Mouse (Mus musculus): ENCODE data around the gene Gm20388.

- TF ChIP-seq POLR2A (IDR thresholded peaks at IDR 0.05; ENCODE audit: borderline replicate concordance, insufficient read depth, low read length): no peak
- no peak for TF ChIP-seq CTCF (IDR thresholded peaks at IDR 0.05; ENCODE audit: borderline replicate concordance, insufficient read depth, low read depth, low read length)
Observed at GRCm38 (mm10) chr8:119981253-119981652, 70.6 kb downstream of the Gm20388 start.
